ENCODE assay signal across 8 mouse cellular contexts in the genomic region with DNA sequence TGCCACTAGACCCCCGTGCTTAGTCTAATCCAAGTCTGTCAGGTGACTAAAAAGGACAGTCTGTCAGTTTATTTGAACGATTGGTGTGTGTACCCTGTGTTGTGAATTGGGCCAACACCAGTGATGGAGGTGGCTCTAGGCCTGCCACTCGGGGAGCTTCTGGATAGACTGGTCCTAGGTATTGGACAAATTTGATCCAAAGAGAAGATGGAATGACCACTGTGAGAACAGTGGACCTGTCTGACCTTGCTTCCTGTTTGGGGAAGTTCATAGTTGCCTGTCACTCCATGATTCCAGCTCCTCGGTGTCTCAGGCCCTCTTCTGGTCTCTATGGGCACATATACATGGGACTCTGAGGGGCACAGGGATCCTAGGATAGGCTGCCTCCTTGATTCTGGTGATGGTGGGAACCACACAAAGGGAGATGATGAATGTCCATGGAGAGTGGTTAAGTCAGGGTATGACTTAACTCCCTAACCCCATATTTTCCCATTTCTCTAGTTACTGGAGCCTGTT. TPM values are rescaled to one million over a fixed set of nuclear protein-coding genes. Genes with fewer than 3 reads are reported as not detected.
A peak's percentile ranks its signal among the peaks of the same experiment; 100 is the strongest.
DNase-seq lines count a peak whose midpoint lies in the region; ATAC-seq and TF ChIP-seq lines count a peak whose summit lies in the region.

No protein-coding gene starts in this region.

- peak overlapping the region; percentile 89 for H3K4me3 ChIP-seq in neural tube, embryonic 11.5 days (ENCODE audit: low read depth, low read length)
- H3K4me3 ChIP-seq in forebrain, embryonic 14.5 days (ENCODE audit: low read depth, low read length): peak overlapping the region; percentile 90
- peak overlapping the region; percentile 93 for H3K4me3 ChIP-seq in liver, embryonic 12.5 days
- H3K4me3 ChIP-seq in stomach, postnatal 0 days (ENCODE audit: low read depth, low read length): peak overlapping the region; percentile 85

- no peak for ATAC-seq in neural tube, embryonic 11.5 days (ENCODE audit: insufficient read depth, low FRiP score, low TSS enrichment)
- ATAC-seq in forebrain, embryonic 14.5 days: no peak
- no peak for ATAC-seq in liver, embryonic 12.5 days
- ATAC-seq in stomach, postnatal 0 days (ENCODE audit: low FRiP score, low TSS enrichment): no peak
- ATAC-seq in frontal cortex, adult (ENCODE audit: low TSS enrichment): no peak

- peaks cover 14% of the 10 kb centered on the region for H3K36me3 ChIP-seq in neural tube, embryonic 11.5 days (ENCODE audit: control insufficient read depth, insufficient read depth, low read length)
- peaks cover 34% of the 10 kb centered on the region for H3K36me3 ChIP-seq in forebrain, embryonic 14.5 days (ENCODE audit: control insufficient read depth, insufficient read depth, low read length)
- H3K36me3 ChIP-seq in liver, embryonic 12.5 days: peaks cover 40% of the 10 kb centered on the region
- H3K36me3 ChIP-seq in stomach, postnatal 0 days (ENCODE audit: control insufficient read depth, insufficient read depth, low read length): peaks cover 7% of the 10 kb centered on the region

- TF ChIP-seq CTCF in stomach, postnatal 0 days (IDR thresholded peaks at IDR 0.05; ENCODE audit: low read depth): peak; percentile 9; the same call in 1 of the 2 replicates

- no peak for TF ChIP-seq EP300 in stomach, postnatal 0 days (optimal IDR thresholded peaks at IDR 0.05)

- peak overlapping the region; percentile 95 for H3K9ac ChIP-seq in neural tube, embryonic 11.5 days (ENCODE audit: low read length)
- peak overlapping the region; percentile 94 for H3K9ac ChIP-seq in forebrain, embryonic 14.5 days (ENCODE audit: low read length)
- peak overlapping the region; percentile 97 for H3K9ac ChIP-seq in liver, embryonic 12.5 days
- H3K9ac ChIP-seq in stomach, postnatal 0 days (ENCODE audit: low read length): peak overlapping the region; percentile 94

- no peak for DNase-seq in neural tube, embryonic 11.5 days (ENCODE audit: low spot score)
- no peak for DNase-seq in neural tube, embryonic 10.5 days (ENCODE audit: extremely low spot score, low spot score)
- DNase-seq in forebrain, embryonic 14.5 days (ENCODE audit: low spot score): no peak
- no peak for DNase-seq in stomach, postnatal 0 days (ENCODE audit: low spot score)
- DNase-seq in frontal cortex, postnatal 36 days (ENCODE audit: low spot score in 2 of 2): no peak
- DNase-seq in kidney, postnatal 4 days: no peak

- no peaks in the 10 kb centered on the region for H3K27me3 ChIP-seq in neural tube, embryonic 11.5 days (ENCODE audit: control insufficient read depth, insufficient read depth, low read length)
- no peaks in the 10 kb centered on the region for H3K27me3 ChIP-seq in forebrain, embryonic 14.5 days (replicated peaks; ENCODE audit: control insufficient read depth, insufficient read depth, low read length)
- no peaks in the 10 kb centered on the region for H3K27me3 ChIP-seq in liver, embryonic 12.5 days (replicated peaks)
- no peaks in the 10 kb centered on the region for H3K27me3 ChIP-seq in stomach, postnatal 0 days (ENCODE audit: control insufficient read depth, insufficient read depth, low read length)

- no peaks in the 10 kb centered on the region for H3K9me3 ChIP-seq in neural tube, embryonic 11.5 days (ENCODE audit: control insufficient read depth, low read length)
- no peaks in the 10 kb centered on the region for H3K9me3 ChIP-seq in forebrain, embryonic 14.5 days (replicated peaks; ENCODE audit: control insufficient read depth, low read length)
- no peaks in the 10 kb centered on the region for H3K9me3 ChIP-seq in liver, embryonic 12.5 days (replicated peaks)
- no peaks in the 10 kb centered on the region for H3K9me3 ChIP-seq in stomach, postnatal 0 days (ENCODE audit: control insufficient read depth, low read length)

- WGBS in neural tube, embryonic 11.5 days: 53% methylated on average over 4 of the region's 4 CpGs
- WGBS in forebrain, embryonic 14.5 days: 40% methylated on average over 4 of the region's 4 CpGs
- WGBS in liver, embryonic 12.5 days (ENCODE audit: insufficient replicate concordance): 9% methylated on average over 4 of the region's 4 CpGs
- 24% methylated on average over 4 of the region's 4 CpGs for WGBS in stomach, postnatal 0 days

- H3K4me1 ChIP-seq in neural tube, embryonic 11.5 days (ENCODE audit: control insufficient read depth, insufficient read depth, low read length): peaks cover 8% of the 10 kb centered on the region
- peaks cover 12% of the 10 kb centered on the region for H3K4me1 ChIP-seq in forebrain, embryonic 14.5 days (ENCODE audit: control insufficient read depth, insufficient read depth, low read length)
- H3K4me1 ChIP-seq in liver, embryonic 12.5 days: peaks cover 47% of the 10 kb centered on the region
- peaks cover 4% of the 10 kb centered on the region; the same call in 1 of the 2 replicates for H3K4me1 ChIP-seq in stomach, postnatal 0 days (replicated peaks; ENCODE audit: control insufficient read depth, insufficient read depth)

- no peak overlapping the region for H3K27ac ChIP-seq in neural tube, embryonic 11.5 days (ENCODE audit: low read depth, low read length)
- H3K27ac ChIP-seq in forebrain, embryonic 14.5 days (ENCODE audit: low read depth, low read length): no peak overlapping the region
- H3K27ac ChIP-seq in liver, embryonic 12.5 days: peak overlapping the region; percentile 84
- peak overlapping the region; percentile 79; the same call in 1 of the 2 replicates for H3K27ac ChIP-seq in stomach, postnatal 0 days (replicated peaks)

- H3K4me2 ChIP-seq in neural tube, embryonic 11.5 days (ENCODE audit: low read depth): peak overlapping the region; percentile 93
- peak overlapping the region; percentile 85 for H3K4me2 ChIP-seq in forebrain, embryonic 14.5 days (ENCODE audit: low read length)
- H3K4me2 ChIP-seq in liver, embryonic 12.5 days: peak overlapping the region; percentile 76
- peak overlapping the region; percentile 81 for H3K4me2 ChIP-seq in stomach, postnatal 0 days (replicated peaks; ENCODE audit: low read depth)

RNA-seq across cellular contexts. Expression of gene Rps16, which starts 1.3 kb away (rescaled TPM):
- 780 and 827 TPM in 2 replicates for polyA plus RNA-seq in neural tube, embryonic 11.5 days (2014; fragmentation: Nextera tagmentation; extraction: Ambion mirVana)
- 539 and 750 TPM in 2 replicates for polyA plus RNA-seq in forebrain, embryonic 14.5 days (2014; fragmentation: Nextera tagmentation; extraction: Ambion mirVana)
- 986 and 994 TPM in 2 replicates for polyA plus RNA-seq in liver, embryonic 12.5 days (2016; fragmentation: Nextera tagmentation; extraction: Ambion mirVana)
- 880 and 955 TPM in 2 replicates for polyA plus RNA-seq in stomach, postnatal 0 days (2015; fragmentation: Nextera tagmentation; extraction: Ambion mirVana)

RNA-seq across cellular contexts. Expression of gene Supt5, which starts 13.2 kb away (rescaled TPM):
- 89.7 and 101 TPM in 2 replicates for polyA plus RNA-seq in neural tube, embryonic 11.5 days (2014; fragmentation: Nextera tagmentation; extraction: Ambion mirVana)
- 62.6 and 77.8 TPM in 2 replicates for polyA plus RNA-seq in forebrain, embryonic 14.5 days (2014; fragmentation: Nextera tagmentation; extraction: Ambion mirVana)
- 54.0 TPM in 2 replicates for polyA plus RNA-seq in liver, embryonic 12.5 days (2016; fragmentation: Nextera tagmentation; extraction: Ambion mirVana)
- polyA plus RNA-seq in stomach, postnatal 0 days (2015; fragmentation: Nextera tagmentation; extraction: Ambion mirVana): 31.5 and 35.7 TPM in 2 replicates

RNA-seq across cellular contexts. Expression of gene Plekhg2, which starts 20.7 kb away (rescaled TPM):
- 50.5 and 54.5 TPM in 2 replicates for polyA plus RNA-seq in neural tube, embryonic 11.5 days (2014; fragmentation: Nextera tagmentation; extraction: Ambion mirVana)
- polyA plus RNA-seq in forebrain, embryonic 14.5 days (2014; fragmentation: Nextera tagmentation; extraction: Ambion mirVana): 17.7 and 27.5 TPM in 2 replicates
- 13.7 and 14.4 TPM in 2 replicates for polyA plus RNA-seq in liver, embryonic 12.5 days (2016; fragmentation: Nextera tagmentation; extraction: Ambion mirVana)
- polyA plus RNA-seq in stomach, postnatal 0 days (2015; fragmentation: Nextera tagmentation; extraction: Ambion mirVana): 13.4 and 15.1 TPM in 2 replicates

RNA-seq across cellular contexts. Expression of gene Zfp36, which starts 28.3 kb away (rescaled TPM):
- polyA plus RNA-seq in neural tube, embryonic 11.5 days (2014; fragmentation: Nextera tagmentation; extraction: Ambion mirVana): 4.3 and 5.1 TPM in 2 replicates
- polyA plus RNA-seq in forebrain, embryonic 14.5 days (2014; fragmentation: Nextera tagmentation; extraction: Ambion mirVana): 3.3 and 5.6 TPM in 2 replicates
- polyA plus RNA-seq in liver, embryonic 12.5 days (2016; fragmentation: Nextera tagmentation; extraction: Ambion mirVana): 7.4 and 7.5 TPM in 2 replicates
- polyA plus RNA-seq in stomach, postnatal 0 days (2015; fragmentation: Nextera tagmentation; extraction: Ambion mirVana): 29.1 and 29.4 TPM in 2 replicates

RNA-seq across cellular contexts. Expression of gene Timm50, which starts 39.9 kb away (rescaled TPM):
- polyA plus RNA-seq in neural tube, embryonic 11.5 days (2014; fragmentation: Nextera tagmentation; extraction: Ambion mirVana): 199 and 219 TPM in 2 replicates
- 163 and 171 TPM in 2 replicates for polyA plus RNA-seq in forebrain, embryonic 14.5 days (2014; fragmentation: Nextera tagmentation; extraction: Ambion mirVana)
- polyA plus RNA-seq in liver, embryonic 12.5 days (2016; fragmentation: Nextera tagmentation; extraction: Ambion mirVana): 137 and 146 TPM in 2 replicates
- polyA plus RNA-seq in stomach, postnatal 0 days (2015; fragmentation: Nextera tagmentation; extraction: Ambion mirVana): 69.4 and 69.6 TPM in 2 replicates

Comparison
In these comparisons a context has a peak if more than half of its experiments do, and no peak if none do; other contexts are left out.
1. H3K27ac ChIP-seq: peak in liver, embryonic 12.5 days (single experiment) and stomach, postnatal 0 days (single experiment); none in neural tube, embryonic 11.5 days (single experiment) and forebrain, embryonic 14.5 days (single experiment).
2. Peak in every context shown above with its lines, with median percentiles within 50 percentile points of each other: H3K4me2 ChIP-seq, H3K4me3 ChIP-seq and H3K9ac ChIP-seq.